Mouse (Mus musculus): ENCODE results near the gene Sh3rf1.

Gene Sh3rf1

DNA sequence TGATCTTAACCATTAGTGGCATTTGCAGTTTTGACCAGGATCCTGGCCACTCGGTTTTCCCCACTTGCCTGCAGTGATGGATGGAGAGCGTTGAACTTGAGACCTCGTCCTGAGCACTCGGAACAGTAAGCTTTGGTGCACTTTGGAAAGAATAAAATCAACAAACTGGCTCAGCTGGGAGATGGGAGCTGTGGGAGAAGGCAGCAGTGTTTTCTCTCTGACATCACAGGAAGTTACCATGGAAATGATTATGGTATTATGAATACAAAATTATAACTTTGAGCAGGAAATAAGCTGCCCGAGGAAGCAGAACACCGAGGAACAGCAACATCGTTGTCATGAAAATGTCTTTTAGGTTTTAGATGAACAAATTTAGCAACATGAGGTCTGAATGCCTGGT, 65.0 kb downstream of the Sh3rf1 start:
- no peak for DNase-seq

DNA sequence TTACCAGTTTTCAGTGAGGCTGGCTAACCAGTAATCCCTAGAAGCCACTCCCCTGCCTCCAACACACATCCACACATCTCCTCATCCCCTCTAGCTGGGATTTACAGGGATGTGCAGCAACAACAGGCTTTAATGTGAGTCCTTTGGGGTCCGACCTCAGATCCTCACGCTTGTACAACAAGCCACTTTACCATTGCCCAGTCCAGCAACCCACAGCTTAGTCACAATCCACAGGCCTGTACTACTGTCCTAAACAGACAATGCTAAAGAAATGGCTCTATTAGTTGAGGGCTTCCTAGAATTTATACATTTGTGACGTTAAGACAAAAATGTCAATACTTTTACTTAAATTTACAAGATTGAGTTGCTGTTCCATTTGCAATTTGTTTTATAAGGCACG, 71.4 kb downstream of the Sh3rf1 start:
- no peak for DNase-seq

DNA sequence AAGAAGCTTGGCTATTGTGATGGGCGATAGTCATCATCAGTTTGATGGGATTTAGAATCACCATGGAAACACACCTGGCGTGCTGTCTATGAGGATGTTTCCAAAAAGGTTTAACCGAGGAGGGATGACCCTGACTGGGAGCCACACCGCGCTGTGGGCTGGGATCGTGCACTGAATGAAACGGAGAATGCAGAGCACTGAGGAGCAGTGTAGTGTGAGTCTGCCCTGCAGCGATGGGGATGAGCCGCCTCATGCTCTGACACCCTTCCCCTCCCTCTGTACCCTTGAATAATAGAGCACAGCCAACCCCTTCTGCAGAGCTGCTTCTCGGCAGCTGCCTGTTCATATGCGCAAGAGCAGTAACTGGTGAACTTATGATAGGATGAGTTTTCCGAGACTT, 71.8 kb downstream of the Sh3rf1 start:
- DNase-seq, result no peak

DNA sequence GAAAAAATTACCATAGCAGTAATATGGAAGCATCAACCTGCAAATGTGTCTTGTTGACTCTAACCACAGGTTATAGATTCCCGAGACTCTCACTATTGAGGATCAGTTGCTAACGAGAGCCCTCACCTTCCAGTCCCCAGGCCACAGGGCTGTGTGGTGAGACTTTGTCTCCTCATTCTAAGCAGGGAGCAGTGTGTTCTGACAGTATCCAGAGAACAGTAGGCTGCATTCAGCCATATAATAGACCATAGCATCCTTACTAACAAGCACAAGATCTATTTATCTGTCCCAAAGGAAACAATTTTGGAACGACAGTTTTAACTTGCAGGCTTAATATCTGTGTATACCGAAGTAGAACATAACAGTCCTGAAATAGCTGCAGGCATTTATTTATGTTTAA, 75.2 kb downstream of the Sh3rf1 start:
- no peak for DNase-seq

GRCm38 (mm10) chr8:61301298-61302028, 77.8 kb downstream of the Sh3rf1 start:
- DNase-seq, result no peak

- DNase-seq, result no peak
These were observed 78.3 kb downstream of the Sh3rf1 start for GRCm38 (mm10) chr8:61302029-61302368.

DNA sequence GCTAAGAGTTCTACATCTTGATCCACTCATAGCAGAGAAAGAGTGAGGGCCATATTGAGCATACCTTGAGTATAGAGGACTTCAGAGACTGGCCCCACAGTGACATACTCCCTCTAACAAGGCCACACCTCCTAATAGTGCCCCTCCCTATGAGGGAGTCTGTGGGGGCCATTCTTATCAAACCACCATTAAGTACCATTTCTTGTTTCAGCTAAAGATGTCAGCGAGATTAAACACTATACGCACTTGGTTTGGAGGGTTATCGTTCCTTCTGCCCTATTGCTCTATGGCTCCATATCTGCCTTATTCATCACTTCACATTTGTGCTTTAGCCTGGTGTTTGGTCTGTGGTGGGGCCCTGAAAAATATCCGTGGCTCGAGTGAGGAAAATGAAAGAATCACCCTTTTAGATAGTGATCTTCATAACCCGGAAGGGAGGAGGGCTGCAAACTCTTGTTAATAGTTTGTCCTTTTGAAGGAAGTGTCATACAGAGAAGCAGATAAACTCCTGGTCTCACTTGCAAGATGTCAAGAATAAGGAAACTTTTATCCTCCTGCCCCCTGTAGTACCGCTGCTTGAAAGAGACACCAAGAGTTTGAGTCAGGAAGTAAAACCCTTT, 81.9 kb downstream of the Sh3rf1 start:
- no peak for DNase-seq

GRCm38 (mm10) chr8:61306501-61307112, 82.9 kb downstream of the Sh3rf1 start:
- no peak for DNase-seq

DNA sequence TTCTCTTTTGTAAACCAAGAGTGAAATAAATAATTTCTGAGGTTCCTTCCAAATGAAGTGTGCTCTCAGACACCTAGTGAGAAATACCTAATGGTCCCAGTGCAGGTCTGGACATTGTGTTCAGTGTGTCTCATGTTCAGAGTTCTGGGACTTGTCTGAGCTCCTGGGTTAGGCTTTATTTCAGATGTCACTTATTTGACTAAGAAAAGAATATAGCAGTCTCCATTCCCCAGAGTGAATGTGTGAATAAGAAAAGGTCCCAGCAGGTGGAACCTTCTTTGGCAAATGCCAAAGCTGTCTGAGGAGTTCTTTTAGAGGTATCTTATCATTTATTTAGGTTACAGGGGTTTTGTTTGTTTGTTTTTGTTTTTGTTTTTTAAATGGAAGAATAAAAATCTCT, 85.2 kb downstream of the Sh3rf1 start:
- DNase-seq, result no peak

- no peak for DNase-seq
These were observed 86.1 kb downstream of the Sh3rf1 start for GRCm38 (mm10) chr8:61309530-61310402.

GRCm38 (mm10) chr8:61310403-61310871, 86.8 kb downstream of the Sh3rf1 start:
- no peak for DNase-seq

DNA sequence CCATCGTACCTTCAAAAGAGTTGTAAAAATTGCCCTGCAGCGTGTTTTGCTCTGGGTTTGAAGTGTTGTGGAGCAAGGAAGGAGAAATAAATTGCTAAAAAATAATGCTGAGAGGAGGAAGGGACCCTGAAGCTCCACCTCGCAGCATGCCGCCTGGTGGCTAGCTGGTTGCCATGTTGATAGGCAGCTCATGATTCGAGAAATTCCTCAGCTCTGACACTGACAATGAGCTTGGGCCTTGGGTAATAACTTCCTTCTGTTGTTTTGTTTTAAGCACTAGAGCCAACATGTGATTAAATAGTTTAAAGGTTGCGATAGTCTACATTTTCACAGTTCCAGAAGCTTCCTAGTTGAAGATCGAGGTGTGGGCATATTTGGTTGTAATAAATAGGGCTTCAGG, 89.3 kb downstream of the Sh3rf1 start:
- no peak for DNase-seq

GRCm38 (mm10) chr8:61316012-61316767, 92.5 kb downstream of the Sh3rf1 start:
- no peak for DNase-seq

- no peak for DNase-seq
These were observed 93.3 kb downstream of the Sh3rf1 start for GRCm38 (mm10) chr8:61316813-61317534.

GRCm38 (mm10) chr8:61317535-61318136, 94.0 kb downstream of the Sh3rf1 start:
- no peak for DNase-seq

DNA sequence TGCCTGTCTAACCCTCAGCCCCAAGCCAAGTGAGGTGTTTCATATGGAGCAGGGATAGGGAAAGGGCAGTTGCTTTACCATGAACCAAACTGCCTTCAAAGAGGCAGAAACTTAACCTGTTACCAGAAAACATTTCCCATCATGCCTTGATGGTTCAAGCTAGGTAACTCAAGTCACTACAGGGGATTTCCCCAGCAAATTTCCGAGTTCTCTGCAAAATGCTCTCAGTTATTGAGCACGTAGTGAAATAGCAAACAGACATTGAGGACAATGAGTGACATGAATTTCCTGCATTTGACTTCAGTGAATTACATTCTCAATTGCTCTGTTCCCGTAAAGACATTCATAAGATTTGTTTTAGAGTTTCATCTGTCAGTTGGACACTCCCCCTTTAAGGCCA, 97.5 kb downstream of the Sh3rf1 start:
- no peak for DNase-seq

DNA sequence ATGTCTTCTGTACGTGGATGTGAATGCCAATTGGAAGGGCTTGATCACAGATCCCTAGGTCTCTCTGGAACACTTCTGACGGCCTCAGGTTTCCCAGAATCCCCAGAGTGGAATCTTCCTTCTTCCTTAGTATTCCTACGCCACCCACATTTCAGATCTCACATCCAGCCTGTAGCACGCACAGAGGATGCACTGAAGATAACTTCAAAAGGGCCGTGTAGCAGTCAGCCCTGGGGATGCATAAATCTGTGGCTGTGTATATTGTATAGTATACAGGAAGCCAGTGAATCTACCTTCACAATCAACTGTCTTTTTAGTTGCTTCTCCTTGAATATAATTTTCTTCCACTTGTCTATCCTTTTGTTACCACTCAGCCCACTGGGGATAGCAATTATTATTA, 98.1 kb downstream of the Sh3rf1 start:
- DNase-seq, result no peak

- no peak for DNase-seq
These were observed 98.8 kb downstream of the Sh3rf1 start for GRCm38 (mm10) chr8:61322462-61322861.

DNA sequence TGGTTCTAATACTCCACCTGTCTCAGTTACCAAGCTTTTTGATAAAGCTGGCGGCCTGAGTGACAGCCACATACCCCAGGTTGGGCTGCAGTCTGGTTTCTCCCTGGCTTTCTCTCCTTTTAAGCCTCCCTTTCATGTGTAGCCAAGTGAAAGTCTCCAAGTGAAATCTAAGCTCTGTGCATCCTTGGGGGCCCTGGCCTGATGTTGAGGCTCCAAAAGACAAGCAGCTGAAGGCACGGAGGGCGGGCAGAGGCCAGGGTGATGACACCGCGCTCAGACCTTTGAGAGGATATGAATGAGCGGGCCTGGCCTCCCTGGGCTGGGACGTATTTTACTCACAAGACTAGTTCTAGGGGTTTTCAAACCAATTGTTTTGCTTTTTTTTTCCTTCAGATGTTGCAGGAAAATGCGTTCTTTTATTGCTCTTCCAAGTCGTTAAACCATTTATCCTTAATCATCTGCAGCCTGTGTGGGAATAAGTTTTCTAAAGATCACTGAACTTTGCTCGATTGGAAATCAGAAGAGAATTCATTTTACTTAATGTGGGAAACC, 100.8 kb downstream of the Sh3rf1 start:
- DNase-seq, result no peak

- no peak for DNase-seq
These were observed 101.5 kb downstream of the Sh3rf1 start for GRCm38 (mm10) chr8:61325014-61325715.
